Mouse (Mus musculus): Measurements from ENCODE around the gene Clic4.
"Not testable (repeated sequence)": the region's sequence is repeated elsewhere in the genome, so short reads cannot be mapped to it uniquely, and the experiment has no call there.

The Clic4 gene

DNA sequence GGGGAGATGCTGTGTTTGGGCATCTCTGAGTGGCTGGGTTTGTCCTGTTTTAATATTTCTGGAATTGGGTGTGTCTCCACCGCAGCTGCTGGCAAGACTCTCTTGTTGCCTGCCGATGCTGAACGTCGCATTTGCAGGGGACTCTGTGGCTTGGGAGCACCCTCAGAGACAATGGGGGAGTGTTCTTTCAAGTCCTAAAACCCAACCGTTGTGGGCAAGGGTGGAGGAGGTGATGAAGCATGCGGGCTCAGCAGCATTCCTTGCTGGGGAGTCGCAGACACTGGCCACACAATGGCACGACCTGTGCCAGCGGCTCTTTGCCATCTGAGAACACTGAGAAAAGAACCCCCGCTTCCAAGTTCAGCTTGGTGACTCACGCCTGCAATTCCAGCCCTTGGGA is 81.0 kb downstream of the Clic4 start:
- no peak for DNase-seq (ENCODE audit: low read depth, low spot score)

DNA sequence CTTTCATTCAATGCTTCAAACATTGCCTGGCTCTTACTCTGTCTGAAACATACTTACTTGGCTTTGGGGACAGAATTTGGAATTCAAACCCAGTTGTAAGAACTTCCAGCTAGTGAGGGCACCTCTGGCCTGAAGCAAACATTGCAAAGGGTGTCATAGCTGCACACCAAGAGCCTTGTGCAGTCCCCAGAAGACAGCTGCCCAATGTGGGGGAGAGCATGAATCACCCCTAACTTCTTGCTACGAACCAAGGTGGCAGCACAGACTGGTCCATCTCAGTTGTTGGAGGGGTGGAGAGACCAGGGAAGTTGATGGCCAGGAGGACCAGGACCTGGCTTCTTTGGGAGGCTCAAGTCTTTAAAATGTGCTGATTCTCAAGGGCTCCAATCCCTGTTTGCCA is 81.4 kb downstream of the Clic4 start:
- no peak for DNase-seq (ENCODE audit: low read depth, low spot score)

DNA sequence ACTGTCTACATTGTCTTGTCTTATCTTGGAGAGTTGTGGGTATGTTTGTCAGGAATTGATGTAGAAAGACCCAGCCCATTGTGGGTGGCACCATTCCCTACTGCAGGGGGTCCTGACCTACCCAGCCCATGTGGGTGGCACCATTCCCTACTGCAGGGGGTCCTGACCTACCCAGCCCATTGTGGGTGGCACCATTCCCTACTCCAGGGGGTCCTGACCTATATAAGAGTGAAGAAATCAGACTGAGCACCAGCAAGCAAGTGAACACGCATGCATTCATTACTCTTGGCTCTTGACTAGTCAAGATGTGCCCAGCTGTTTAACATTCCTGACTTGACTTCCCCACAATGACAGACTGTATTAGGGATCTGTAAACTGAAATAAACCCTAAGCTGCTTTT is 82.2 kb downstream of the Clic4 start:
- DNase-seq (ENCODE audit: low read depth, low spot score), result no peak

GRCm38 (mm10) chr4:135189452-135190008 is 83.1 kb downstream of the Clic4 start:
- no peak for DNase-seq (ENCODE audit: low read depth, low spot score)

DNA sequence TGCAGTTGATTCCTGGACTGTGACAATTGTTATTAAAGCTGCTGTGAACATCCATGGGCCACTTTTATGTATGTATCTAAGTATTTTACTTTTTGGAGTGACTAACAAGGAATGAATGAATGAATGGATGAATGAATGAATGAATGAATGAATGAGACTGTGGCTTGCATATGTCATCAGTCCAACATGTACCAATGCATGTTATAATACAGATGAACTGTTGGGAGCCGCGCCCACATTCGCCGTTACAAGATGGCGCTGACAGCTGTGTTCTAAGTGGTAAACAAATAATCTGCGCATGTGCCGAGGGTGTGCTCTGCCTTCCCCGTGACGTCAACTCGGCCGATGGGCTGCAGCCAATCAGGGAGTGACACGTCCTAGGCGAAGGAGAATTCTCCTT is 88.3 kb downstream of the Clic4 start:
- DNase-seq (ENCODE audit: low read depth, low spot score), result not testable (repeated sequence)

DNA sequence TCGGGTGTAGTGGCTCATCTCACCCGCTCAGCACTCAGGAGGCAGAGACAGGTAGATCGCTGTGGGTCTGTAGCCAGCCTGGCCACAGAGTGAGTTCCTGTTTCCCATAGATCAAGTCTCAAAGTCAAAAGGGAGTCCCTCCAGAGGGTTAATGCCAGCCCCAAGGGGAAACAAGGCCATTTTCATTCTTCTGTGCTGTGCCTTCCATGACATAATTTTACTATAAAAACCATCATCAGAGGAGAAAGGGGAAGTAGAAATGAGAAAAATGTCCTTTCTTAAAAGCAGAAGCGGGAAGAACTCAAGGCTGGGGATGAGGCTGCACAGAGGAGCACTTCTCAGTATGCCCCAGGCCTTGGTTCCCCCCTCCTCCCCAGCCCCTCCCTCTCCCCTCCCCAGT is 90.8 kb downstream of the Clic4 start:
- no peak for DNase-seq (ENCODE audit: low read depth, low spot score)

GRCm38 (mm10) chr4:135179077-135179481 is 93.5 kb downstream of the Clic4 start:
- no peak for DNase-seq (ENCODE audit: low read depth, low spot score)

DNA sequence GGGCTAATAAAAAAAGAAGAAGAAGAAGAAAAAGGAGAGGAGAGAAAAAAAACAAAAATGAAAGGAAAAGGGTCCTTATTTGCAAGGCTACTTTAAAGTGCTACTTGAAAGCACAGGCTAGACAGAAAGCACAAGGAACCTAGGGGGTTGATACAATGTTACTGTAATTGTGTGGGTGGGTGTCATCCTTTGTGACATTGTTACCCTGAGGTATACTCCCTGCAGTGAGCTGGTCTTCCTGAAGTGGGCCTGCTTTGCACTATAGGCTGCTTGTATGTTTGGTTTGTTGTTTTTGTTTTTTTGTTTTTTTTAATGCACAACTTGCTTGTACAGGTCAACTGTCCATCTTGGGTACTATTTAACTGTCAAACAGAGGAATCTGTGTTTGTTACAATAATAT is 95.0 kb downstream of the Clic4 start:
- no peak for DNase-seq (ENCODE audit: low read depth, low spot score)

DNA sequence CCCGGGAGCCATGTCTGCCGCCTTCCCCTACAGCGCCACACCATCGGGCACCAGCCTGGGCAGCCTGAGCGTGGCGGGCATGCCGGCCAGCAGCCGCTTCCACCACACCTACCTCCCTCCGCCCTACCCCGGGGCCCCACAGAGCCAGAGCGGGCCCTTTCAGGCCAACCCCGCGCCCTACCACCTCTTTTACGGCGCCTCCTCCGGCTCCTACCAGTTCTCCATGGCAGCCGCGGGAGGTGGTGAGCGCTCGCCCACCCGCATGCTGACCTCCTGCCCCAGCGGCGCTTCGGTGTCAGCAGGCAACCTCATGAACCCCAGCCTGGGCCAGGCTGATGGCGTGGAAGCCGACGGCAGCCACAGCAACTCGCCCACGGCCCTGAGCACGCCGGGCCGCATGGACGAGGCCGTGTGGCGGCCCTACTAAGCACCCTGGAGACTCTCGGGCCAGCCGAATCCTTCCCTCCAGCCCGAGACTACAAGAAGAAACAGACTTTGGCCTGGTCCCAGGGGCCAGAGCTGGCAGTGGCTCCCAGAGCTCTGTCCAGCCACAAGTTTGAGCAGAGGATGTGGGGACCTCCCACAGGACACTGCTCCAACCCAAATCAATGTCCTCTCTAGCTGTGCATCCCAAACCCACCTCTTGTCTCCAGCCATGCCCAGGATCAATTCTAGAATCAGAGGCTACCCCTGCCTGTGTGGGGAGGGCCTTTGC is 97.1 kb downstream of the Clic4 start:
- DNase-seq (ENCODE audit: low read depth, low spot score), result no peak

GRCm38 (mm10) chr4:135171304-135171875 is 101.2 kb downstream of the Clic4 start:
- DNase-seq (ENCODE audit: low read depth, low spot score), result no peak

- DNase-seq (ENCODE audit: low read depth, low spot score), result no peak
These were observed 103.1 kb downstream of the Clic4 start for GRCm38 (mm10) chr4:135169501-135169900.

DNA sequence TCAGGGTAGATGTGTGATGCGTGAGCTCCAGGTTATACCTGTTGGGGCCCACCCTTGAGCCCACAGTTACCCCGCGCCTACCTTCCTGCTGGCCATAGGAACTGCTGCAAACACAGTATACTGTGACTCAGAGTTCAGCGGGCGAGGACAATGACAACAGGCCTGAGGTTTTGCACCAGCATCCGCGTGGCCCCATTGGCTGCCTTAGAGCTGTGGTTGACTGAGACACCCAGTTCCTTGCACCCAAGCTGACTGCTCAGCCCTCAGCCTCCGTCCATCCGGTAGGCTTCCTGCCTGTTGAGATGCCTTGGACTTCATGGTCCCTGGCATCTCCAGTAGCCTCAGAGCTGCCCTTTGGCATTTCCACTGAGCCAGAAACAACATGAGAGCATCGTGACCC is 103.5 kb downstream of the Clic4 start:
- DNase-seq (ENCODE audit: low read depth, low spot score), result no peak

DNA sequence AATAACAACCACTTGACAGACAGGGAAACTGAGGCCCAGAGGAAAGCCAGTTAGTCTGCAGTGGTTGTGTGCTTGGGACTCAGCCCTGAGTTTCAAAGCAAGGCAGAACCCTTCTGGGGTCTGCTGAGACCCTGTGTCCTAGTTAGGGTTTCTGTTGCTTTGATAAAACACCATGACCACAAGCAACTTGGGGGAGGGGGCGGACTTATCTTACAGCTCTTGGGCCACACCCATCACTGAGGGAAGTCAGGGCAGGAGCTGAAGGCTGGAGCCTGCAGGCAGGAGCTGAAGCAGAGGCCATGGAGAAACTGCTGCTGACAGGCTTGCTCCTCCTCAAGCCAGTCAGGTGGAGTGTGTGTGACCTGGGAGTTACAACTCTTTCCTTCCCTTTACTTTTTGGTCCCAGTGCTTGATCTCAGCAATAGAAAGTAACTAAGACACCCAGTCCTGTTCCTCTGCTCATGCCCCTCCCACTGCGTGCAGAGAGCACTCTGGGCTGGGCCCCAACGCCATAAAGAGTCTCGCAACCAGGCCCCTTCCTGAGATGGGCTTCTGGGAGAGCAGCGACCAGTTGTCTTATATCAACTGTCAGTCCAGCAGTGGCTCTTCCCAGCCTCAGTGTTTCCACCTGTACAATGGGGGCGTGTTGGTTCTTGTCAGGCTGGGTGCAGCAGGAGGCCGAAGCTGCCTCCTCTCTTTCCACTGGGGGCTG is 104.6 kb downstream of the Clic4 start:
- DNase-seq (ENCODE audit: low read depth, low spot score), result no peak

- DNase-seq (ENCODE audit: low read depth, low spot score), result no peak
These were observed 106.0 kb downstream of the Clic4 start for GRCm38 (mm10) chr4:135166413-135167225.

DNA sequence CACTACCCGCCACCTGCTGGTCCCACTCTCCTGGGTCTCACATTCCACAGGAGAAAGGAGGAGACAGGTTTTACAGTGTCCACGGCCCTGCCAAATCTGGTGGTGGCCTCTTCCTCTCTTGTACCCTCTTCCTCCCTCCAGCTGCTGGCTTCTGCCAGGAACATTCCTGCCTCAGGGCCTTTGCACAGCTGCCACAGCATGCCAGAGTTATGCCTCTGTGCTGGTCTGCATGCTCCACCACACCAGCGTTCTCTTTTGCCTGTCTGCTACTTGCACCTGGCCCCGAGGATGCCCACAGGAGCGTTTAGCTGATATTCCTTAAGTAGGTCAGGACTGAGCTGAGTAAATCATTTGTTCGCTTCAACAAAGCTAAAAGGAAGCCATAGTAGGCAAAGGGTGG is 106.9 kb downstream of the Clic4 start:
- DNase-seq (ENCODE audit: low read depth, low spot score), result no peak

Measured in WW6 (cell line).